Mouse (Mus musculus): Measurements from ENCODE around the gene Mllt3. TPM values are rescaled to one million over a fixed set of nuclear protein-coding genes. Genes with fewer than 3 reads are reported as not detected.
"Not testable (repeated sequence)": the region's sequence is repeated elsewhere in the genome, so short reads cannot be mapped to it uniquely, and the experiment has no call there.

Mllt3 gene
- total RNA-seq, 2 experiments from 2014 or later, result 10.7 to 12.3 TPM

DNA sequence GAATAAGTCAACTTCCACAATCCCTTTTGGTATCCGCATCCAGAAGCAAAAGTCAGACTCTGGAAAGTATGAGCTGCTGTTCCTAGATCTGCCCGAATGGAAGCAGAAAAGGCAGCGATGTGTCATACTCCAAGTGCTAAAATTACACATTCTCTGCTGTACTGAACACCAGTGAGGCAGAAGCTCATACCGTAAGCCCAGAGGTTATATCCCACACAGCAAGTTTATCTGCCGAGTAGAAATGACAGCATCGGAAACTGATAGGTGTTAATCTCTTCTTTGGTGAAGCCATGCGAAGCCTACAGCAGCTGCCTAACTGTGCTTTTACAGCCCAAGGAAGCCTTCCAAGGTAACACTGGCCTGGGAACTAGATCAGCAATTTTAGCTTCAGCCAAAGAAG, 17.9 kb downstream of the Mllt3 start:
- DNase-seq, result no peak
- intact Hi-C loops (cut with DNase I), result no loop called here

DNA sequence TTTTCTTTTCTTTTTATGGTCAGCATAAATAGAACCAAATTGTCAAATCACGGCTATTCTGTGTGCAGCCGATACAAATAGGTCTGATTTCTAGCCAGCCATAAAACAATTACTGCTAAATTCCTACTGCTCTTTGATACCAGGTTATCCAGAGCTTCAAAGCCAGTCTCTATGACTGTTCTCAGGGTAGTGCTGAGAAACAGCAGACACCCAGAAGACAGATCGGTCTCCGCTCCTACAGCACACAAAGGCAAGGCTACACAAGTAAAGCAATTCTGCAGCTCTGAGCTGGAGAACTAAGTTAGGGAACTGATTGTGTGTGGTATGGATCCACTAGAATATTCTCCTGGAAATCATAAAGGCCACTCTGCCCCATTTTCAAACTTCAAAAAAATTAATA, 20.4 kb downstream of the Mllt3 start:
- no peak for DNase-seq

DNA sequence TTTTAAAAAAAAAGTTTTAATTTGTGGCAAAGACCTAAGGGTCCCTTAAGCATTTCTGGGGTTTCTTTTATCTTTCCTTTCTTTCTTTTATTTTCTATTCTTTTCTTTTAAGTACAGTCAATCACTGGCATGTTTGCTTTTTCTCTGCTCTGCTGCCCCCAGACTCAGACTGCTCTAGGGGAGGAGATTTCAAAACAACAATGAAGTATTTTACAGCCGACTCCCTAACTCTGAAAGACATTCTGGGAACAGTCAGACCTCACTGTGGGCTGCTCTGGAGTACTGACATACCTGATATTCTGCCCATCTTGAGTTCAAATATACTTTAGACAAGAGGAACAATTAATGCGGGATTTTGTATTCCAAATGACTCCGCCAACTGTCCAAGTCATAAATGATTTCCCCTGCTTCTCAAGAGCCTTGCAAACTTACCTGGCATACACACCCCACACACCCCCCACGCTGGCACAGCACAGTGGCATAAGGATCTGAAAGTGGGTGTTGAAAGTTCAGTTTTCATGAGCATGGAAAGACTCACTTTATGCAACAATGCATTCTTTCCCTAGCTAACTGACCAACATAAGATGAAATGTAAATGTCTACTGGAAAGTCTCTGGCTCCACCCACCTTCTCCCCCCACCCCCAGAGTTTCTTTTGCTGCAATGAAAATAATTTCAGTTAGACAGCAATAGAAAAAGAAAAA, 21.1 kb downstream of the Mllt3 start:
- DNase-seq, result no peak
- intact Hi-C loops (cut with DNase I), result no loop called here

More for the DNA sequence above, 20.4 kb downstream of the Mllt3 start:
- intact Hi-C loops (cut with DNase I), result no loop called here

DNA sequence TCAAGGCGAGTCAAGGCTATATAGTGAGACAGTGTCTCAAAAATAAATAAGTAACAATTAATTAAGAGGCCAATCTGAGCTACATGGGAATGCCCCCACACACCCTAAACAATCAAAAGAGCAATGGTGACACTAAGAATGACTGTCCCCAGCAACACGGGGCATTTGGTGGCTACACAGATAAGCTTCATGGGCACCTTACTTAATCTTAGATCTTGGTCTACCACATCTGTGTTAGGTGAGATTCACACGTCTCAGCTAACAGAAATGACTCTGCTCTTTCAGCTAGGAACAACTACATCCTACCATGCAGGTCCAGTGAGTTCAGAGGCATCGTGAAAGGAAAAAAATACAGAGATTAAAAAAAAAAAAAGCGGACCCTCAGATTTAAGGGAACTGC, 22.7 kb downstream of the Mllt3 start:
- no peak for DNase-seq
- intact Hi-C loops (cut with DNase I), result no loop called here

DNA sequence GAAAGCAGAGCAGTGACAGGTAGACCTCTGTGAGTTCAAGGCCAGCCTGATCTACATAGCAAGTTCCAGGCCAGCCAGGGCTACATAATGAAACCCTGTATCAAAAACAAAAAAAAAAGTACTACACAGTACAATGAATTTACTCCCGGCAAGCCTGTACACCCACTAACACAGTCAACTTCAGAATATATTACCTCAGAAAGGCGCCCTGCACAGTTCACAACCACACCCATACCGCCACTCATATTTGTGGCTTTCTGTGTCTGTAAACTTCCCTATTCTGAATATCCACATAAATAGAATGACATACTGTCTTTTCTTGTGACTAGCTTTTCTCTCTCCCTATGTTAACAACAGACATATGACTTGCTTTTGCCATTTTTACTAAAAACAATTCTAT, 27.4 kb downstream of the Mllt3 start:
- DNase-seq, result no peak
- intact Hi-C loops (cut with DNase I), result no loop called here

DNA sequence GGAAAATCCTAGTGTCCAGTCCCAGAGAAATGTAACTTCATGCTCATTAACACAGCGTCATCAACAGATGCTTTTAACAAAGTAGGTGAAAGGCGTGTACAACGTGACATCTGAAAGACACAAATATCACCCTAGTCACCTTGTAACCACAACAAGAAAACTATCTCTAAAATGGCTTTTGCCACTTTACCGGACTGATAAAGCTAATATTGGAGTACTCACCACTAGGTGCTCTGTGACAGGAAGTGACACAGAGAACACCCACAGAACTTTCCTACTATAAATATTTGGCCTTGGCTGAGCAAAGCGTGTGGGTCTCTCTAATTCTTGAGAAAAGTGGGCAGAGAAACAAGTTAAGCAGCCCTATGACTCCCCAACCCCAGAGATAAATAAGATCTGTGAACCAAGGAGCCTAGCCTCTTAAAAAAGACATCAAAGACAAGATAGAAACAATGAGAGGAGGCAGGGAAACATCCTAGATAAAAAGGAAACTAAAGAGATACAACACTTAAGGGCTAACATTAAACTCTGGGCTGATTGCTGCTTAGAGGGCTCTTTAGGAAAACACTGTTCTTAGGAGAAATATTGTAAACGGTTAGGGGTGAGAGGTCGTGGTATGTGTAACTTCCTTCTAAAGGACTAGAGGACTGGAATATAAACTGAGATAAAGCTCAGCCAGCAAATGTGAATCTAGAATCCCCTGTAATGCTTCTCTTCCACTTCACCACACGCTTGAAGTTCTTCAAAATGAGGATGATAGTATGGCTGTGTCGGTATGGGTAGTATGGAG, 29.8 kb downstream of the Mllt3 start:
- DNase-seq, result no peak
- intact Hi-C loops (cut with DNase I), result no loop called here

DNA sequence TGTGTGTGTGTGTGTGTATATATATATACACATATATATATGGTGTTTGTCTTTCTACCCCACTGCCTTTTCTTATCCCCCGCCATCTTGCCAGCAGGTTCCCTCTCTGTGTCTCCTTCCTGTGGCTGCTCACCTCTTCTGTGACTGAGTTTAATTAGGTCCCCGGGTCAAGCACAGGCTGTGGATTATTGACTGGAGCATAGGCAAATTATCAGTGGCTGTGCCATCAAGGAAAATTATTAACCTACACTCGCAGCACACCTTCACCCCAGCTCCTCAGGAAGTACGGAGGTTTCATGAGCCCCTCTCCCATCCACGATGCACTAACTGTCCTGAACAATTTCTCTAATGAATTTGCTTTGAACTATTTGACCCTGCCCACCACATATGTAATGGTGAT, 41.5 kb downstream of the Mllt3 start:
- intact Hi-C loops (cut with DNase I), result no loop called here

DNA sequence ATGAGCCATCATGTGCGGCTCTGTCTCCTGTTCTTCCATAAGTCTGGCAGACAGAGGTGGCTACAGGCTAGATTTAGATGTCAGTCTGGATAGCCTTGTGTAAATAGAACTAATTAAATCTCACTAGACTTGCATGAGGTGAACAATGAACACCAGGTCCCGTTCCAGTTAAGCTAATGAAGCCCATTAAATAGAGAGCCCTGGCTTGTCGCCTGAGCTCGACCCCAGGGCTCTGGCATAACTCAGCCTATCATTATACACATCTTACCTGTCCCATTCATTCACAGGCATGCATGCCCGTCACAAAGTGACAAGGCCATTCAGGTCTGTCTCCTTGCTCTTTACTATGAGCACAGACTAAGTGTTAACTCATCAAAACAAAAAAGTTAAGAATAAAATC, 42.2 kb downstream of the Mllt3 start:
- DNase-seq, result no peak
- intact Hi-C loops (cut with DNase I), result no loop called here

More for the DNA sequence above, 41.5 kb downstream of the Mllt3 start:
- DNase-seq, result no peak

DNA sequence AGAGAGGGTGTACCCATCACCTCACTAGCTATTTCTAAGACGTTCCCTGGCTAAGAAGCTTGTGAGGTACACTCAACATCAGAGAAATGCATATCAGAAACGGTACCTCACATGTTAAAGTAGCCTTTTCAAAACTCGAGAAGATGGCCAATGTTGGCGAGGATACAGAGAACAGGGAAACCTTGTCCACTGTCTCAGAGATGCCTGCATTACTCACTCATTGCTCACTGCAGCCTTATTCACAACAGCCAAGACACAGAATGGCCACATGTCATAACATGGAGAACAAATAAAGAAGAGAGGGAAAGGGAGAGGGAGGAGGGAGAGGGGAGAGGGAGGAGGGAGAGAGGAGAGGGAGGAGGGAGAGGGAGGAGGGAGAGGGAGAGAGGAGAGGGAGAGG, 47.9 kb downstream of the Mllt3 start:
- intact Hi-C loops (cut with DNase I), result no loop called here
- DNase-seq, result no peak

DNA sequence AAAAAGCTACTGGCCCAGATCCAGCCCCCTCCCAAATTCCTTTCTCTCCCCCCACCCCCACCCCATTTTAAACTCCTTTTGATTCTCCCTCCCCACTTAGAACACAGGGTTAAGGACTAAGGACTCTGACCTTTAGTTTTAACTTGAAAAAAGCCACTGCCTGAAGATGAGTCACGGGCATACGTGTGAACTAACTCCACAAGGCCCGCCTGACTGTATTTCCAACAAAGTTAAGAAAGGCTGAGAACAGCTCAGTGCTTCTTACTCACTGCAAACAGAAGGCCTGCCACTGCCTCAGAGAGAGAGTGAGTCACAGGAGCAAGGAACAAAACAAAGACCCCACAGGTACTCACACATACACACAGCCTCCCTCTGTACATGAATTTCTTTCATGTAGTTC, 48.6 kb downstream of the Mllt3 start:
- peak; percentile 17 to 20 for DNase-seq
- intact Hi-C loops (cut with DNase I), result no loop called here

DNA sequence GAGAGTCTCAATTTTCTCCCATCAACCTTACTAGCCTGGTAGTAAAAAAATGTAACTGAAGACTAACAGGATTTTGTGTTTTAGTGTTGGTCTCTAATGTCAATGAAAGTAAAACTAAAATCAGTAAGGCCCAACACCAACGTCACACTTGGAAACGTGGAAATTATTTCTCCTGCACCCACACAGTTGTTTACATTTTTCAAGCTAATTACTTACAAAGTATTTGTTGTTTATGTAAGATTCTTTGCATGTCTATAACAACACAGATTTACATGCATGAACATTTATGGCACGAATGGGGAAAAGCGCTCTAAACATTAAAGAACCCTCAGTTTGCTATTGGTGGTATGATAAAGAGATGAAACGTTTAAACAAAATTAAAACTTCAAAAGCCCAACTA, 49.1 kb downstream of the Mllt3 start:
- intact Hi-C loops (cut with DNase I), result no loop called here
- no peak for DNase-seq

DNA sequence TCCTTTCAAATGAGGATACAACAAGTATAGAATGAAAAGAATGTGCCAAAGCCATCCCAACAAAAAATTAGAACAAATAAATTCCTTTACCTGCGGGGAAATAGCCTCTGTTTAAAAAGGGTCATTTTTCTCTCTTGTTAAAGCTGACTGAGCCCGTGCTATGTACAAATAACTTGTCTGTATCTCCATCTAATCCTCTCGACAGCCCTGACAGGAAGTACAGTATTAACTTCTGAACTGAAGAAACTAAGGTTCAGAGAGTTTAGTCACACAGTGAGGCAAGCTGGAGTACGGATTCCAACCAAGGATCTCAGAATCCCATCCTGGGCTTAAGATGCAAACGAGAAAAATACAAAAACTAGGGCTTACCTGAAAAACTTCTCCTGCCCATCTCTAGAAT, 50.6 kb downstream of the Mllt3 start:
- intact Hi-C loops (cut with DNase I), result no loop called here
- no peak for DNase-seq

DNA sequence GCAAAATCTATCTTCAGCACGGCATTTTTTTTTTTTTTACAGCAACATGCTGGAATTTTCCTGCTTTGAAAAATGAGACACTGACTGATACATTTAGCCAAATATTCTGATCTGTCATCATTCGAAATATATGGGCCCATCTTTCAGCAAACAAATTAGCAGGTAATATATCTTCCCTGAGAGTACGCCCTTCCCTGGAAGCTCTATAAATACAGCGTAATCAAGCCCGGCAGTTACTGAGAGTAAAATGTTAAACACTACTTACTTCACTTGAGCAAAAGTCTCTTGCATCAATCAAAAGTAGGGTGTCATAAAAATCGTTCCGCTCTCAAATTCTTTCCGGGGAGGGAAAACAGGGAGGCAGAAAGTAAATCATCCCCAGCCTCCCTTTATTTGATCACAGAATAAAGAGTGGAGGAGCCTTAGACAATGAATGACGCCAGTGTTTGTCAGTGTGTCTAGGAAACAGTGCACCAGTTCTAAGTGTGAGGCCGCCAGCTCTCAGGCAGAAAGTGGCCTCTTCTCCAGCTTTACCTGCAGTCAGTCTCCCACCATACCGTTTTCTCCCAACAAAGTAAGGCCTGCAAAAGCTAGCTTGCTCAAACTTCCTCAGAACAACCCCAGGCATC, 55.2 kb downstream of the Mllt3 start:
- no peak for DNase-seq
- intact Hi-C loops (cut with DNase I), result no loop called here

DNA sequence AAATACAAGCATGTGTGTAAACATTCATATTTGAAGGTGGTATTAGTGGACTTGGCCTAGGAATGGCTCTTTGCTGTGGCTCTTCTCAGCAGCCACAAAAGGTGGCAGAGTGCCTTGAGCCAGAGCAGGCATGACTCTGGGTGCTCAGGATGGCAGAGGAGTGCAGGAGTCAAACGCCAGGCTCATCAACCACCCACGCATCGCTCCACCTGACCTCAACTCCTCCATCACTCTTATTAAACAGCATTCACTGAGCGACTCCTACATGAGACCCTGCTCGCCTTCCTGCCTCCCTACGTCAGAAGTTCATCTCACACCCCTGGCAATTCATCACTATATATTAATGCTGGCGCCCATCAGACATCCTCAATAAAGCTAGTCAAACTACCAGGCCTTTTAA, 67.3 kb downstream of the Mllt3 start:
- DNase-seq, result no peak
- intact Hi-C loops (cut with DNase I), result no loop called here

DNA sequence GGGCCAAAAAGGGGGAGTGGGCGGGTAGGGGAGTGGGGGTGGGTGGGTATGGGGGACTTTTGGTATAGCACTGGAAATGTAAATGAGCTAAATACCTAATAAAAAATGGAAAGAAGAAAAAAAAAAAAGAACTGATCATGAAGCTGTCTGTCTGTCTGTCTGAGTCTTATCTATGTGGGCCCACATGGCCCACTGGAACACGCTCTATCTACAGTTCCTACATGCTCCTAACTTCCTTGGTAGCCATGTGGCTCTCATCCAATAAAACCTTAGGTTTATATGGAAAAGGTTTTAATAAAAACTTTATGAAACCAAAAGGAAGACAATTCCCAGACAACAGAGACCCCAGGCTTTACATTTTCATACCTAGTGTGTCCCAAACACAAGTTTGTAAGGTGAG, 68.3 kb downstream of the Mllt3 start:
- intact Hi-C loops (cut with DNase I); DNase-seq: not testable (repeated sequence)

DNA sequence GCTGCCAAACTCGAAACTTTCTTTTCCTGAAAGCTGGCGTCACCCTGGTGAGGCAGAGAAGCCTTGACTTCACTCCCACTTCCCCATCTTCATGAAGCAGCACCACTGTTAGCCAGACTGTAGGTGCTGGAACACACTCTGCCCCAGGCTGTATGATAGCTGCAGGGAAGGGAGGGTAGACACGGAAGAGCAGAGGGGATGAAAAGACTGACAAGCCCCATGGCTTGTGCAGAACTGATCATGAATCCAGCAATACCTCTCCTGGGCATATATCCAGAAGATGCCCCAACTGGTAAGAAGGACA, 69.4 kb downstream of the Mllt3 start:
- intact Hi-C loops (cut with DNase I), result no loop called here

DNA sequence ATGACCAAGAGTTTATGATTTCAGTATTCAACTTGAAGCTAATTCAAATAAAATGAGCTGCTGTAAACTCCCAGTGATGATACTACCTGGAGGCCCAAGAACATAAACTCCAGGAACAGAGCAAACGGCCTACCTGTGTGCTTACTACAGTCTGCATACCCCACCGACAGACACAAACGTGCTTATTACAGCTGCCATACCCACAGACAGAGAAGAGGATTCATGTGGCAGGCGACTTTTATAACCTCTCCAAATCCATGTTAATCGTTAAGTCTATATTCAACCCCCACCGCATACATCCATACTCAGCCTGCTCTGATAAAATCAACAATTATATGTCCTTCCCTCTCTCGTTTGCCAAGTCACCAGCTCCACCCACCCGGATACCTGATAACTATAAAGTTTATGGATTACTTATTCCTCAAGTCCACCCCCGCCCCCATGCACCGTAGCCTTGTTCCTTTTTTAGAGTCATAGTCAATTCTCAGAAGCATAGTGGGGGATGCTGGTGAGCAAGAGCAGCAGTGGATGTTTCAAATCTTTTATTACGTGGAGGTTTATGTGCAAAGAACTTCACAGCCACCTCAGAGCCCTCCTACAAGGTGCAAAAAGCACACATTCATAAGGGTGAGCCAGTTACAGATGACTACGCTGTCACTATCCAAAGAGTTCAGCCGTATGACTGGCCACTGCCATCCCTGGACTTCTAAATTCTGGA, 70.0 kb downstream of the Mllt3 start:
- no peak for DNase-seq
- intact Hi-C loops (cut with DNase I), result no loop called here

More for the DNA sequence above, 69.4 kb downstream of the Mllt3 start:
- no peak for DNase-seq

DNA sequence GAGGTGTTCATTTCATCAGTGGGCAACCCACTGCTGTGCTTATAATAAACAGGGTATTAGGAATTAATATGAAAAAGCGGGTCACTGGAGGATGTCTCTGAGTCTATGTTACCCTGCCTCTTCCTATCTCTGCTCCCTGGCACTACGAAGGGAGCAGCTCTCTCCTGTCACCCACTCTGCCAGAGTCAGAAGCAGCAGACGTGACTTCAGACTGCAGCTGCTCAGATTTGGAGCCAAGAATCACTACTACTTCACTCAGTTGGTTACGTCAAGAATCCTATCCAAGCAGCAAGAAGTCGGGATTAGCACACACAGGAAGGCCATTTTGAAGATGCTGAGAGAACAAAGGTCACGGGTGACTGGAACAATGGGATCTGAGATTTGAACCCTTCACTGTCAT, 71.3 kb downstream of the Mllt3 start:
- no peak for DNase-seq

DNA sequence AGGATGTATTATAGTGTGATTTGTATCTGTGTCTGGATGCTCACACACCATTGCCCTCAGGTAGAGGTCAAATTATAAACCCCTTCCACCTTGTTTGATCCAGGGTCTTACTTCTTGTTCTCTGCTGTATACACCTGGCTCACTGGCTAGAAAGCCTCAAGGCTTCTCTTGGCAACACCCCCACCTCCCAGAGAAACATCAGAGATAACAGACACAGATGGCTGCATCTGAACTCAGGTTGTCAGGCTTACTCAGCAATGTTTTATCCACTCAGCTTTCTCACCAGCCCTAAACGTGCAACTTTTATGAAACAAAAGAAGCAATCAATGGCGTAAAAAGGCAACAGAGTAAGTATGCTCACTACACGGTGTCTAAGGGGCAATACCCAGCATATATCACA, 75.3 kb downstream of the Mllt3 start:
- no peak for DNase-seq
- intact Hi-C loops (cut with DNase I), result no loop called here

More for the DNA sequence above, 71.3 kb downstream of the Mllt3 start:
- intact Hi-C loops (cut with DNase I), result no loop called here

DNA sequence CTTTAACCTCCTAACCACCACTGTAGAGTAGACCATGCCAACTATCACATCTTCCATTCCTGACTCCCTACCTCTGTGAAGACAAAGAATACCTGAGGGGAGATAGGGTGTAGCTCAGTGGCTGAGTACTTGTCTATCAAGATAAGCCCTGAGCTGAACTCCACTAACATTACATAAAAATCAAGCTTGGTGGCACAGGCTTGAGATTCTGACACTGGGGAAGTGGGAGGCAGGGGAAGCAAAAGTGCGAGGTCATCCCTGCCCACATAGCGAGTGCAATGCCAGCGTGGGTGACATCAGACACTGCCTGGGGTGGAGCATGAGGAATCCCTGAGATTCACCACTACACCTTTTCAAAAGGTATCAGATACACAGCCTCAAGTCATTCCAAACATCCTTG, 76.0 kb downstream of the Mllt3 start:
- DNase-seq, result no peak
- intact Hi-C loops (cut with DNase I), result no loop called here

DNA sequence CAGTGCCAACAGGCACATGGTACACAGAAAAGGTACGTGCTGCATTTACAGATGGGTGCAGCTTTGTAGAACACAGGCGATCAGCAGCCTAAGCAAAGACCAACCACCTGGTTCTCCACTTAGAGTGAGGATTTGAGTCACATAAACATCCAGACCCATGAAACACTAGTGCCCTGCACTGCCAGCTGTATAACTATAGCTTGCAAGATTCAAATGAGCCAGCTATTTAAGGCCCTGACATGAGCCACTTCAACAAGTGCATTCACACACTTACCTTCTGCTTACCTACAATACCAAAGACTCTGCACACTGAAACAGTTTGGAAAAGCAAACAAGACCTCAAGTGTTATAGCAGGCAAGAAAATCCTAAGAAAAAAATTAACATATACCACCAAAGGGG, 78.0 kb downstream of the Mllt3 start:
- no peak for DNase-seq
- intact Hi-C loops (cut with DNase I), result no loop called here

Measured in heart, postnatal 10 days (tissue).